Mouse (Mus musculus) kidney, postnatal 25 days (tissue): ENCODE measurements at regions not wholly inside any gene's neighbourhood (a gene's known extent, or its start where the extent isn't known, plus 50 kb on each side); places are given as distances from the start of the nearest gene placed in this dataset.

Experiments
- DNase-seq, 2 experiments: peaks; one replicate each; pipeline ENCODE4 v3.0.0; 2021; ENCODE audit warnings: mixed read lengths in 2 of 2

- DNase-seq, result no peak
Measured at GRCm38 (mm10) chr5:128550736-128551135, 49.9 kb upstream of the Fzd10 start.

GRCm38 (mm10) chr5:128549811-128550210 is 50.8 kb upstream of the Fzd10 start:
- DNase-seq, result no peak

- DNase-seq, result no peak
Measured at GRCm38 (mm10) chr5:128542049-128542448, 58.6 kb upstream of the Fzd10 start.

- DNase-seq, result no peak
Measured at GRCm38 (mm10) chr5:128538646-128539045, 62.0 kb upstream of the Fzd10 start.

DNA sequence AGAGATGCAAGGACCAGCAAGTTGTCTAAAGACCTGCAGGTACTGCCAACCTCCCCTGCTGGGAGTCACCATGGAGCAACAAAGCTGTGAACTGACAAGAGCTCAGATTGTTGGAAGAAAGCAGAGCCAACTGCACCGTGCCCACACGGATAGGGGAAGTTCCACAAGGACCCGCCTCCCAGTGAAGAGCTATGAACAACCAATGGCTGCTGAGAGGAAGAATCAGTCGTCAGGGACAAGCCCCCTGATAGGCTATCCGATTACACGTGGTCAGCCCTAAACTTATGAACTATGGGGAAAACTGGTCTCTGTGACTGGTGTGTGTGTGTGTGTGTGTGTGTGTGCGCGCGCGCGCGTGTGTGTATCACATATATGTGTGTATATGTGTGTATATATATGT is 63.4 kb upstream of the Fzd10 start:
- no peak for DNase-seq

GRCm38 (mm10) chr5:128536393-128536792 is 64.3 kb upstream of the Fzd10 start:
- no peak for DNase-seq

DNA sequence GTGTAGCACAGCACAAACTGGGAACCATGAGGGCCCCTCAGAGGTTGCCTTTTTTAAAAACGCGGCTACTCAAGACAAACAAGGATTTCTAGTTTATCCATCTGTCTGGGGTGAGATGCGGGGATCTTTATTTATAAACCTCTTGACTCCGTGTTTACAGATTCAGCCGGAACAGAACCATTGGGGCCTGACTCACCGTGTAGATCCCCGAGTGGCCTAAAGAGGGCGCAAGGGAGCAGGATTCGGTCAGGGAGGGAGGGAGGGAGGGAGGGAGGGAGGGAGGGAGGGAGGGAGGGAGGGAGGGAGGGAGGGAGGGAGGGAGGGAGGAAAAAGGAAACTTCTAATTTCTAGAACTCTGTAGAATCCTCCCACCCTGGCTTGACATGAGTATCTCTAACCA is 73.4 kb upstream of the Fzd10 start:
- DNase-seq, result no peak

DNA sequence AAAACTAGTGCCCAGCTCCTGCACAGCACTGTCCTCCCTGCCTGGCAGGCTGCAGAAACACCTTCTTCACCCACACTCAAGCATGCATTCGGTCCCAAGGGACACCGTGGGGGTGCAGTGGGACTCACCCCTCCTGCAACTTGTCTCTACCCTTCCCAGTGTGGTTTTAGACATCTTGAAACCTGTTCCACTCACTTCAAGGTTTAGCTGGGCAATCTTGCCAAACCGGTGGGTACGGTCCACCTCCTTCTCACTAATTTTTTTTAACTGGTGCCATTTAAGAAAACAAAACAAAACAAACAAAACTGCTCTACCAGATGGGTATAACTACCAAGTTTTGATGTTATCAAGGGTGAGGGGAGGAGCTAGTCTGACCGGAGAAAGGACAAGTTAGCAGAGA is 74.2 kb upstream of the Fzd10 start:
- no peak for DNase-seq

GRCm38 (mm10) chr5:128524377-128525280 is 76.0 kb upstream of the Fzd10 start:
- no peak for DNase-seq

- DNase-seq, result peak in 1 of 2 experiments; percentile 34
Measured at GRCm38 (mm10) chr5:128522667-128523066, 78.0 kb upstream of the Fzd10 start.

DNA sequence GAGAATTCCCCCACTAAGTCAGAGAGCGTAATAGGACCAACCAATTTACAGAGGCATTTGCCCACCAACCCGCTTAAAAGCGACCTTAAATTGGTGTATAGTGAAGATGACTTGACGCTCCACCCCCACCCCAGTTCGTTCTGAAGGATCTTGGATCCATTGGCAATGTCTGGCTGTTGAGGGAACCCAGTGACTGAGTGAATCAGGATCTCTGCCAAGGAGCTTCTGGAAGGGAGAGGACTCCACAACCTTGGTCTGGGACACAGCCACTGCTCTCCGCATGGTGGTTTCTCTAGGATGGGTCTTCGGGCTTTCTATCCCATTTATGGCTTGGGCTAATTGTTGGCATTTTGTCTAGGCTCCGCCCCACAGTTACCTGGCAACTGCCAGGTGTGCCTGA is 83.3 kb upstream of the Fzd10 start:
- no peak for DNase-seq

GRCm38 (mm10) chr5:128515343-128515742 is 82.5 kb upstream of the Tmem132d start:
- DNase-seq, result no peak

DNA sequence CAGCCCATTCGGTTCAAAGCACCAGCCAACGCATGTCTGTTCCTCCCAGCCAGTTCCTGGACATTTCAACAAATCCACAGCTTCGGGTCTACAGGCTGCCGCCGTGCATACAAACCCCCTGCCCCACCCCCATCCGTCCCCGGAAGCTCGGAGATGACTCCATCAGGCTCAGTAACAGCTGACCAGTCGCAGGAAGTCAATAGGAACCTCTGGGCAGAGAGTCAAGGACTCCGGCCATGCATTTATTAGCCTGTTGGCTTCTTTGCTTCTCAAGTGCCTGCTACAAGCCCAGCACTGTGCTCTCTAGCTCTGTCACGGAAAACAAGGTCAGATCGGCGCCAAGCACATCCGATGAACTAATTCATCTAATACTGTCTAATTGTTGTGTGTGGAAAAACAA is 80.4 kb upstream of the Tmem132d start:
- no peak for DNase-seq

DNA sequence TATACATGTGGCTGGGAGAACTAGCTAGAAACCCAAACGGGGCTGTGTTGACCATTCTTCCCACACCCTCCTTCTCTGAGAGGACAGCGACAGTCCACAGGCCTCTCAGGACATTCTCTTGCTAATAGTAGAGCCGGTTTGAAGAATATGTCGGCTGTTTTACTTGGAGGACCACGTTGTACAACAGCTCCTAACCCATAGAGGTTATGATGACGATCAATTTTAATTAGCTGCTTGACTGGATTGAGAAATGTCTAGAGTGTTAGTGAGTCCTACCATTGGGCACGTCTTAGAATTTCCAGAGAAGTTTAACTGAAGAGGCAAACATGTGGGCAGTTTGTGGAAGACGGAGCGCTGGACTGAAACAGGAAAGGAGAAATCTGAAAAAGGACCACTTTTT is 79.7 kb upstream of the Tmem132d start:
- DNase-seq, result no peak

DNA sequence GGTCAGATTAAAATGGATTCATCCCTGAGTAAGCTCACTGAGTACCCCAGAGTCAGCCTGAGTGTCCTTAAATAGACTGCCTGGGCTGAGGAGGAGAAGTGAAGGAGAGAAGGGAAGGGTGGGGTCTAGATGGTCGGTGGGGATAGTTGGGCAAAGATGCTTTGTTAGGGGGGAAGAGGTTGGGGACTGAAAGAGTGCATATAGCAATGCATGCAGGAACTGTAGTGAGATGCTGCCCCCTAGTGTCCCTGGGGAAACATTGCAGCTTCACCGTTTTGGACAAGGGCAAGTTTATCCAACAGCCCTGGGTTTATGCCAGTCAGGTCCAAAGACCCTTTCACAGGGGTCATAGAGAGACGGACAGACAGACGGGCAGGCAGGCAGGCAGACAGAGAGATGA is 71.6 kb upstream of the Tmem132d start:
- DNase-seq, result peak in 1 of 2 experiments; percentile 27

DNA sequence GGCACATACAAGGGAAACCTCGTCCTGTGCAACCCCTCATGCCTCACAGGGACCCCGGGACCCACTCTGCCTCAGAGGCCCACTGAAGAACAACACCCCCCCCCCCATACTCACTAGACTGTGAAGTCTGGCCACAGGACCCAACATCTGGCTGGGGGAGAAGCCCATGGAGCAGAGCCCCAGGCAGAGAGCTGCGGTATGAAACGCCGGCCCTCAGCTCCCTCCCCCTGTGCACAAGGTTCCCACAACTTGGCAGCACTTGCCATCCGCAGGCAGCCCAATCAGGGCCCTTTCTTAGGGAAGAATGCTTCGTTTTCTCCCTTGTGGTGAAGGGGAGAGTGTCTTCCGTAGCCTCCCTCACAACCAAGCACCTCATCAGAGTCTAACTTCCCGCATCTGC is 66.6 kb upstream of the Tmem132d start:
- DNase-seq, result no peak

- peak in 1 of 2 experiments; percentile 28 for DNase-seq
Measured at GRCm38 (mm10) chr5:128499033-128499432, 66.2 kb upstream of the Tmem132d start.

DNA sequence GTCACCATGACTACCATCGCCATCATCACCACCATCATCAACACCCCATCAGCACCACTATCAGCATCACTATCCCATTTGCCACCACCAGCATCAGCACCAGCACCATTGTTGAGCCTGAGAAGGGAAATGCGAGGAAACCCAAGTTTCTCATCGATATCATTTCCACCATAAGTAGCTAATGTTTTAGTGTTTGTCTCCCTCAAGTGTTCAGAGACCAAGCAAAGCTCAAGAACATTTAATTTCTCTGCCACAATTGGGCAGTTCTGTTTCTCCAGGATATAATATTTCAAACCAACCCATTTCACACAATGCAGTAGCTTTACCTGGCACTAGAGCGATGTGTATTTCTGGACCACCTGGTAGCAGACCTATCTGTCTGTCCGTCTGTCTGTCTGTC is 59.7 kb upstream of the Tmem132d start:
- no peak for DNase-seq

- DNase-seq, result peak in 1 of 2 experiments; percentile 8
Measured at GRCm38 (mm10) chr5:128491155-128491554, 58.3 kb upstream of the Tmem132d start.

DNA sequence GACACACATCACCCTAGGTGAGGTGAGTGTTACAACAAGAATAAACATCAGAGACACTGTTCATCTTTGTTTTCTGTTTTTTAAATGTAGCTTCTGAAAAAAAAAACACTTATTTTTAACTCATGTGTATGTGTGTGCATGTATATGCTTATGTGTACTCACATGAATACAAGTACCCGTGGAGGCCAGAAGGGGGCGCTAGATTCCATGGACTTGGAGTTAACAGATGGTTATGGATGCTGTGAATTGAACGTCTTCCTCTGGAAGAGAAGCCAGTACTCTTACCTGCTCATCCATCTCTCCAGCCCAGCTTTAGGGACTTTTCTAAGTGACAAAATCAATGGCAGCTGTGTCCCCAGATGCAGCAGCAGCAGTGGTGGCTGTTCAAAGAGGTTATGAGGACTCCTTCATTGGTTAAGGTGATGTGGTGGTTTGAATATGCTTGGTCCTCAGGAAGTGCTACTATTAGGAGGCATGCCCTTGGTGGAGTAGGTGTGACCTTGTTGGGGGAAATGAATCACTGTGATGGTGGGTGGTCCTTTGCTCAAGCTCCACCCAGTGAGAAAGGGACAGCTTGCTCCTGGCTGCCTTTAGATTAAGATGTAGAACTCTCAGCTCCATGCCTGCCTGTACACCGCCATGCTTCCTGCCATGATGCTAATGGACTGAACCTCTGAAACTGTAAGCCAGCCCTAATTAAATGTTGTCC is 56.1 kb upstream of the Tmem132d start:
- no peak for DNase-seq

- no peak for DNase-seq
Measured at GRCm38 (mm10) chr5:128487371-128487770, 54.5 kb upstream of the Tmem132d start.

- no peak for DNase-seq
Measured at GRCm38 (mm10) chr5:128484116-128484515, 51.2 kb upstream of the Tmem132d start.

GRCm38 (mm10) chr5:128483441-128483810 is 50.5 kb upstream of the Tmem132d start:
- no peak for DNase-seq
